Mouse (Mus musculus) adrenal gland, postnatal 10 days (tissue): Measurements from ENCODE around the gene Smarca4. TPM values are rescaled to one million over a fixed set of nuclear protein-coding genes. Genes with fewer than 3 reads are reported as not detected.
A peak's percentile ranks its signal among the peaks of the same experiment; 100 is the strongest.

ENCODE experiments used
- DNase-seq: peaks from one replicate; pipeline ENCODE4 v3.0.0; 2021; ENCODE audit warnings: mixed read lengths
- total RNA-seq, 2 experiments: library from RNA; stranded (reverse); gene quantifications; 2 replicates each; pipeline ENCODE4 v1.2.3; 2021

The Smarca4 gene
- total RNA-seq, 2 experiments from 2014 or later = 58.7 to 64.8 TPM

- DNase-seq = peak; percentile 91
Measured at GRCm38 (mm10) chr9:21723377-21724146, 107.6 kb downstream of the Smarca4 start, which contains the start of gene Ldlr. Gene Ldlr, plus strand, starts transcription at chr9:21723483.

DNA sequence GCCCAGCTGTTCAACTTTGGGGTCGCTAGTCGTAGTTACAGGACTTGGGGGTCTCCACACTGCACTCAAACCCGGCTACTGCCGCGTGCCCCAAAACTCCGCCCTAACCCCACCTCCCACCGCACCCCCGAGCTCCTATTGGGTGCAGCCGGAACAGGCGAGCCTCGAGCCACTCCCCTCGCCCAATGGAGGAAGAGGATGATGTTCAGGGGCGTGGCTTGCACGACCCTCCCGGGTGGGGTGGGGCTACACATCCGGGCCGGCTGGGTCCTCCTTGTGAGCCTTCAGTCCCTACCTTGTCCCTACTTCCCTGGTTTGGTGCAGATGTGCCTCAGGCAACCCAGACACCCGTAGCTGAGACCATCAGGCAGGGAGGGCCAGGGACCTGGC, 108.2 kb downstream of the Smarca4 start:
- DNase-seq = peak; percentile 93

DNA sequence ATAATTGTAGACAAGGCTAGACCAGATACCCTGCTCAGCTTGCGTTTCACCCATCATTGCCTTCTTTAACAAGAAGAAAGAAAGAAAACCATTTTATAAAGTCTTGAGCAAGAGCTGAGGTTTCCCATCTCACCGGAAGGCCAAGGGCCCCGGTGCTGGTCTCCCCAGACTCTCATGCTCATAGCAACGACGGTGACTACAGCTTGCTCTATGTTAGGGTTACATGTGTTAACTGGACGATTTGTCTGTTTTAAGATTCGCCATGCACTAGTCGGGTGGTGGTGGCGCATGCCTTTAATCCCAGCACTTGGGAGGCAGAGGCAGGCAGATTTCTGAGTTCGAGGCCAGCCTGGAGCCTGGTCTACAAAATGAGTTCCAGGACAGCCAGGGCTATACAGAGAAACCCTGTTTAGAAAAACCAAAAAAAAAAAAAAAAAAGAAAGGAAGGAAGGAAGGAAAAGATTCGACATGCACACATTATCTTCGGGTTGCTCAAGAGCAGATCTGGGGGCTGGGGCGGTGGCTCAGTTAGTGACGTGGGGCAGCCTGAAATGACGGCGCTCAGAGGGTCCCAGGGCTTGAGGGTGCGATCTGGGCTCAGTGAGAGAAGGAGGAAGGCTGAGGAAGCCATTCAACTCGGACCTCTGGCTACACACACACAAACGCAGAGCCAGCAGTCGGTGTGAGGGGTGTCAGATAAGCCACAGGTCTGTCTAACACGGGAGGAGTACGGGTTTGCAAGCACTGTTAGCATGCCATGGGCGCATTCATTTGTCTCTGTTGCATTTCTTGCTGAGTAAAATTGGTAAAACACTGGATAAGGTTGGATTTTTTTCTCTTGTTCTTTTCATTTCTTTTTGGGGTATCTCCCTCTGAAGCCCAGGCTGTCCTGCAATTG, 109.5 kb downstream of the Smarca4 start:
- no peak for DNase-seq

DNA sequence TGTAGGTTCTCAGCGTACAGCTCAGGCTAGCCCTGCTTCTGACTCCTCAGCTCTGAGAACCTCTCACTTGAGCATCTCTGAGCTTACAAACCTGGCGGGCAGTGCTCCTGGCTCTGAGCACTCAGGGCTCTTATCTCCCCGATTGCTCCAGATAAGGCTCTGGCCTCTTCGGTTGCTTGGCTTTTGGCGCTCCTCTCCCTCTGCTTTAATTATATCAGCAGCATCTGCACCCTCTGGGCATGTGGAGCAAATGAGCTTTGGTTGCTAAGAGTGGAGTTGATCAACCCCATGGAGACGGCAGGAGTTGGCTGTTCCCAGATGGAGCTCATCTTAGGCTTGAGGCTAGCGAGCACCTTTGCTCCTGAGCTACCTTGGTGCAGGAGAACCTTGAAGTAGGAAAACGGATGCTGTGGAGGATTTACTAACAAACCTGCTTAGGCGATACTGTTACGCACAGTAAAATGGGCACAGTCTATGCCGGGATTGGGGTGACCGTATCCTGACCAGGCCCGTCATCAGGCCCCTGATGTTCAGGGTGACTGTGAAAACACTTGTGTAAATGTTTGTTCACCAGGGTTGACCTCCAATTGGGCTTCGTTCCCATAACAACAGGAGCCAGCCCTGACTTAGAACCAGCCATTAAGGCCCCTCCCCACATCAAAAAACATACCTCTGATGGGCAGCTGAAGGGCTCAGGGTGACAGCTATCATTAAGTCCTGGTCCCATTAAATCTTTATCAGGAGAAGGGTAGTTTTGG, 110.4 kb downstream of the Smarca4 start:
- DNase-seq = no peak

GRCm38 (mm10) chr9:21728261-21728832, 112.4 kb downstream of the Smarca4 start:
- DNase-seq = no peak

- peak; percentile 47 for DNase-seq
Measured at GRCm38 (mm10) chr9:21729264-21729663, 113.3 kb downstream of the Smarca4 start.

GRCm38 (mm10) chr9:21732288-21732687, 116.3 kb downstream of the Smarca4 start:
- DNase-seq = no peak

DNA sequence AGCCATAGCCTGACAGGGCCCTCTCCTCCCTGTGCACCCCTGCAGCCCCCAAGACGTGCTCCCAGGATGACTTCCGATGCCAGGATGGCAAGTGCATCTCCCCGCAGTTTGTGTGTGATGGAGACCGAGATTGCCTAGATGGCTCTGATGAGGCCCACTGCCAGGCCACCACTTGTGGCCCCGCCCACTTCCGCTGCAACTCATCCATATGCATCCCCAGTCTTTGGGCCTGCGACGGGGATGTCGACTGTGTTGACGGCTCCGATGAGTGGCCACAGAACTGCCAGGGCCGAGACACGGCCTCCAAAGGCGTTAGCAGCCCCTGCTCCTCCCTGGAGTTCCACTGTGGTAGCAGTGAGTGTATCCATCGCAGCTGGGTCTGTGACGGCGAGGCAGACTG, 117.5 kb downstream of the Smarca4 start:
- no peak for DNase-seq

GRCm38 (mm10) chr9:21733989-21734388, 118.0 kb downstream of the Smarca4 start:
- no peak for DNase-seq

DNA sequence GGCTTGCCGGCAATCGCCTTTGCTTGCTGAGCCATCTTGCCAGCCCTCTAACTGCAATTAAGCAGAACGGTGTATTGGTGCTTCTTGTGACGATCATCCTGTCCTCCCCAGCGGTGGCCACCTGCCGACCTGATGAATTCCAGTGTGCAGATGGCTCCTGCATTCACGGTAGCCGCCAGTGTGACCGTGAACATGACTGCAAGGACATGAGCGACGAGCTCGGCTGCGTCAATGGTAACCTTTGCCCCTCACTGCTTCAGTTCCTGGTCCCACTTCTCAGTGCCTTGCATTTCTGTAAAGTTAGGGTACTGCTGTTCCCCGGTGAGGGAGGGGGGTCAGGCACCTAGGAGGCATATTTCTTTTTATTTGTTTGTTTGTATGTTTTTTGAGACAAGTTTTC, 119.2 kb downstream of the Smarca4 start:
- no peak for DNase-seq

- no peak for DNase-seq
Measured at GRCm38 (mm10) chr9:21736580-21736979, 120.6 kb downstream of the Smarca4 start.

DNA sequence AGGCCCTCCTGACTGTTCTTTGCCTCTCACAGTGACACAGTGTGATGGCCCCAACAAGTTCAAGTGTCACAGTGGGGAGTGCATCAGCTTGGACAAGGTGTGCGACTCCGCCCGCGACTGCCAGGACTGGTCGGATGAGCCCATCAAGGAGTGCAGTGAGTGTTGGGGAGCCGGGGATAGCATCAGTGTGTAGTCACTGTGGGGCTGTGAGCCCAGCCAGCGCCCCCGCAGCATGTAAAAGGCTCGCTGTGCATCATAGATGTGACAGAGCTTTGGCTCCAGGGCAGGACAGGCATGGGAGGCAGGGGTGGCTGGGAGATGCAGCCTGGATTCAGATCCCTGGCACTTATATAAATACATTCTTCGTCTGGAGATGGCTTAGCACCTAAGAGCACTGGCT, 121.2 kb downstream of the Smarca4 start:
- no peak for DNase-seq

- DNase-seq = no peak
Measured at GRCm38 (mm10) chr9:21738776-21739175, 122.8 kb downstream of the Smarca4 start.

GRCm38 (mm10) chr9:21740427-21740826, 124.5 kb downstream of the Smarca4 start:
- no peak for DNase-seq

GRCm38 (mm10) chr9:21741514-21741913, 125.5 kb downstream of the Smarca4 start:
- no peak for DNase-seq

- DNase-seq = no peak
Measured at GRCm38 (mm10) chr9:21747238-21747774, 131.3 kb downstream of the Smarca4 start.

GRCm38 (mm10) chr9:21748033-21748432, 132.1 kb downstream of the Smarca4 start:
- DNase-seq = peak; percentile 80

- no peak for DNase-seq
Measured at GRCm38 (mm10) chr9:21748491-21748890, 132.5 kb downstream of the Smarca4 start.

DNA sequence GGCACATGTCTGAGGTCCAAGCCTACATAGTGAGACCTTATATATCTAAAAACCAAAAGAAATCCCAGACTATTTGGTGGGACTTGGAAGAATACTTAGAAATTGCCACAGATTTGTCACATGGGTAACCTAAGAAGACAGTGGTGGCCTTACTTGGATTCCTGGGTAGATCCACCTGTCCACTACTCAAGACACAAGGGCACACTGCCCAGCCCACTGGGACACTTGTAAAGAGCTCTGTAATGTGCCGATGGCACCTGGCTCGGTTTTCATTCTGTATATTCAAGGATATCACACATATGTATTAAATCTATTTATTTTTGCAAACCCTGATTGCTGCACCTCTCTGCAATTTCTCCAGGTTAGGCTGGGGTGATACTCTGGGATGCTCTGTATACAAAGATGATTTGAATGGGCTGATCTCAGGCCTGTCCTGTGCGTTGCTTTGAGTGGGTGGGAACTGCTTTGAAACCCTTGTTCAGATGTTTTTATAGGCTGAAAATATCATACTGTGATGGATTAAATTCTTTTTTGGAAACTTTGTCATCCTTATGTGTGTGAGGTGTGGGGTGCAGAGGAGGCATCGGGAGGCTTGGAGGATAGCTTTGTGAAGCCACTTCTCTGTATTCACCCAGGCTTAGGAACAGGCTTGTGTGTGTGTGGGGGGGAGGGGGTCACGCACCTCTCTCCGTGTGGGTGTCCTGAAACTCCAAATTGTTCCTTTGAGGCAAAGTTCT, 133.6 kb downstream of the Smarca4 start:
- no peak for DNase-seq

DNA sequence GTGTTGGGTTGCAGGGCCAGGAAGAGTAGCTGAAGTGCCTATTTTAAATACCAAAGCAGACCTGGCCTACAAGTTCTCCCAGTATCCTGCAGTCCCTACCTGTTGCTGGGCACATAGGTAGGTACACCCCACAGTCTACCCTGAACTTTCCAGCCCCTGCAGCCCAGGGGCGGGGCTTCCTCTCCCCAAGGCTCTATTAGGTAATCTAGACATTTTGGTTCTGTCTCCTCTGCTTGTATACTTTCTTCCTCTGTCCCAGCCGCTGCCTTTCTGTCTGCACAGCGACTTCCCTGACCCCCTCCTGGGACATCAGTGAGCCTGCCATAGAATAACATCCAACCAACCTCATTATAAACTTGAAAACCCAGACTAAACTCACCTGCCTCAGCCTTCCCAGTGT, 134.4 kb downstream of the Smarca4 start:
- DNase-seq = no peak

- DNase-seq = peak; percentile 70
Measured at GRCm38 (mm10) chr9:21751347-21751746, 135.4 kb downstream of the Smarca4 start.
